Comparison of ENCODE assay signal across 9 mouse cellular contexts in the genomic region with DNA sequence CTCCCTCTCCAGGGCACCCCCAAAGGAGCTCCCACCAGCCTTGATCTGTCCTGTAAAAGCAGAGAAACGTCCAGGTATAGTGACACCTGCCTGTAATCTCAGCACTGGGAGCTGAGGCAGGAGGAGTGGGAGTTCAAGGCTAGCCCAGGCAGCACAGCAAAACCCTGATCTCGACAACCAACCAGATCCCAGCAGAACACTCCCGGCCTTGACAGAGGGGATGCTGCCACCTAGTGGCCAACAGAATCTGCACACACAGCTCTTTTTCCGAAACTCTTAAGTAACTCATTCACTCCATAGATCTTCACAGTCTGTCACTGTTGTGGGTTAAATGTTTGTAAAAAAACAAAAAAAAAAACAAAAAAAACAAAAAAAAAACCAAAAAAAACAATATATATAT. TPM values are rescaled to one million over a fixed set of nuclear protein-coding genes. Genes with fewer than 3 reads are reported as not detected.
DNase-seq lines count a peak whose midpoint lies in the region; ATAC-seq lines count a peak whose summit lies in the region.
"Had no signal": no experiment of that assay in that cellular context is flagged by ENCODE, and none has a peak within 500 bp of the region (broad histone marks: within the 10 kb centered on the region; RNA-seq: fewer than 3 reads in every experiment).

No protein-coding gene starts in this region.

- H3K4me2 ChIP-seq in kidney, embryonic 15.5 days: no peak overlapping the region
- H3K4me2 ChIP-seq in liver, embryonic 11.5 days: no peak overlapping the region
- H3K4me2 ChIP-seq in neural tube, embryonic 12.5 days (replicated peaks): no peak overlapping the region
- H3K4me2 ChIP-seq in stomach, embryonic 16.5 days (ENCODE audit: low read depth, low read length): no peak overlapping the region

- peak; percentile 85 for DNase-seq in B cell, adult 2 months
- peak; percentile 84 for DNase-seq in adrenal gland, postnatal 10 days
- DNase-seq in embryo, embryonic 9.5 days (ENCODE audit: extremely low spot score): peak; percentile 74
- DNase-seq in liver, embryonic 11.5 days (ENCODE audit: low spot score): peak; percentile 61

- WGBS in kidney, embryonic 15.5 days: 10% methylated on average over 4 of the region's 4 CpGs
- 9% methylated on average over 4 of the region's 4 CpGs for WGBS in liver, embryonic 11.5 days
- WGBS in neural tube, embryonic 12.5 days: 12% methylated on average over 4 of the region's 4 CpGs
- WGBS in stomach, embryonic 16.5 days: 4% methylated on average over 4 of the region's 4 CpGs

- H3K36me3 ChIP-seq in kidney, embryonic 15.5 days: no peaks in the 10 kb centered on the region
- no peaks in the 10 kb centered on the region for H3K36me3 ChIP-seq in liver, embryonic 11.5 days (ENCODE audit: control insufficient read depth, insufficient read depth, low read length)
- no peaks in the 10 kb centered on the region for H3K36me3 ChIP-seq in neural tube, embryonic 12.5 days
- no peaks in the 10 kb centered on the region for H3K36me3 ChIP-seq in stomach, embryonic 16.5 days (ENCODE audit: control insufficient read depth, insufficient read depth, low read length)

- peak; percentile 57 for ATAC-seq in granulocyte monocyte progenitor cell, adult 5-6 weeks (replicated peaks; ENCODE audit: poor library complexity, severe bottlenecking)
- ATAC-seq in kidney, embryonic 15.5 days (replicated peaks; ENCODE audit: low FRiP score): 0 out of 2 replicates have a peak, but pooled peaks have one; percentile 27
- 0 out of 2 replicates have a peak, but pooled peaks have one; percentile 41 for ATAC-seq in liver, embryonic 11.5 days (replicated peaks; ENCODE audit: low FRiP score)
- ATAC-seq in neural tube, embryonic 12.5 days (ENCODE audit: low FRiP score, low read depth): peak; percentile 44; the same call in 1 of the 2 replicates
- peak; percentile 33; the same call in 1 of the 2 replicates for ATAC-seq in stomach, embryonic 16.5 days (ENCODE audit: insufficient read depth, low FRiP score)

- no peaks in the 10 kb centered on the region for H3K27me3 ChIP-seq in kidney, embryonic 15.5 days
- no peaks in the 10 kb centered on the region for H3K27me3 ChIP-seq in liver, embryonic 11.5 days (replicated peaks; ENCODE audit: control insufficient read depth, insufficient read depth, low read length)
- no peaks in the 10 kb centered on the region for H3K27me3 ChIP-seq in neural tube, embryonic 12.5 days (replicated peaks)
- no peaks in the 10 kb centered on the region for H3K27me3 ChIP-seq in stomach, embryonic 16.5 days (ENCODE audit: control insufficient read depth, insufficient read depth, low read length)

- H3K4me3 ChIP-seq in kidney, embryonic 15.5 days (replicated peaks): no peak overlapping the region
- H3K4me3 ChIP-seq in liver, embryonic 11.5 days (ENCODE audit: low read depth, low read length): no peak overlapping the region
- H3K4me3 ChIP-seq in neural tube, embryonic 12.5 days: no peak overlapping the region
- no peak overlapping the region for H3K4me3 ChIP-seq in stomach, embryonic 16.5 days (replicated peaks; ENCODE audit: low read length)

- H3K9ac ChIP-seq in kidney, embryonic 15.5 days: no peak overlapping the region
- H3K9ac ChIP-seq in liver, embryonic 11.5 days (ENCODE audit: low read depth, low read length): no peak overlapping the region
- H3K9ac ChIP-seq in neural tube, embryonic 12.5 days: no peak overlapping the region
- no peak overlapping the region for H3K9ac ChIP-seq in stomach, embryonic 16.5 days (ENCODE audit: low read length)

- H3K27ac ChIP-seq in kidney, embryonic 15.5 days: no peak overlapping the region
- no peak overlapping the region for H3K27ac ChIP-seq in liver, embryonic 11.5 days (ENCODE audit: low read depth, low read length)
- H3K27ac ChIP-seq in neural tube, embryonic 12.5 days: no peak overlapping the region
- no peak overlapping the region for H3K27ac ChIP-seq in stomach, embryonic 16.5 days (ENCODE audit: low read length)

- H3K9me3 ChIP-seq in kidney, embryonic 15.5 days (replicated peaks): no peaks in the 10 kb centered on the region
- no peaks in the 10 kb centered on the region for H3K9me3 ChIP-seq in liver, embryonic 11.5 days (ENCODE audit: control insufficient read depth, low read length)
- no peaks in the 10 kb centered on the region for H3K9me3 ChIP-seq in neural tube, embryonic 12.5 days
- no peaks in the 10 kb centered on the region for H3K9me3 ChIP-seq in stomach, embryonic 16.5 days (replicated peaks; ENCODE audit: control insufficient read depth, low read length)

- peaks cover under 1% of the 10 kb centered on the region; the same call in 1 of the 2 replicates for H3K4me1 ChIP-seq in kidney, embryonic 15.5 days
- no peaks in the 10 kb centered on the region for H3K4me1 ChIP-seq in liver, embryonic 11.5 days (replicated peaks; ENCODE audit: control insufficient read depth, insufficient read depth, low read length)
- no peaks in the 10 kb centered on the region for H3K4me1 ChIP-seq in neural tube, embryonic 12.5 days
- no peaks in the 10 kb centered on the region for H3K4me1 ChIP-seq in stomach, embryonic 16.5 days (ENCODE audit: control insufficient read depth, insufficient read depth, low read length)

RNA-seq across cellular contexts. Expression of a gene that starts 12.2 kb away (rescaled TPM):
- total RNA-seq in adrenal gland, postnatal 10 days (2021): 10 to 100 TPM; 14.4 to 17.2 TPM
- 0.21 TPM in 1 of 2 replicates, not detected in the other for total RNA-seq in granulocyte monocyte progenitor cell, adult 5-6 weeks (2014; fragmentation: Nextera tagmentation)
- 0.31 TPM in 1 of 2 replicates, not detected in the other for total RNA-seq in granulocyte monocyte progenitor cell, adult 5-6 weeks (2017)
- 14.9 and 15.3 TPM in 2 replicates for polyA plus RNA-seq in kidney, embryonic 15.5 days (2015; fragmentation: Nextera tagmentation; extraction: Ambion mirVana)
- 4.4 and 5.2 TPM in 2 replicates for polyA plus RNA-seq in liver, embryonic 11.5 days (2014; fragmentation: Nextera tagmentation; extraction: Ambion mirVana)
- 4.2 and 4.5 TPM in 2 replicates for polyA plus RNA-seq in neural tube, embryonic 12.5 days (2016; fragmentation: Nextera tagmentation; extraction: Ambion mirVana)
- polyA plus RNA-seq in stomach, embryonic 16.5 days (2015; fragmentation: Nextera tagmentation; extraction: Ambion mirVana): 3.5 and 4.1 TPM in 2 replicates

RNA-seq across cellular contexts. Expression of a gene that starts 28.3 kb away (rescaled TPM):
- total RNA-seq in adrenal gland, postnatal 10 days (2021): 10 to 100 TPM; 10.7 to 12.7 TPM
- 15.6 and 18.5 TPM in 2 replicates for total RNA-seq in granulocyte monocyte progenitor cell, adult 5-6 weeks (2014; fragmentation: Nextera tagmentation)
- total RNA-seq in granulocyte monocyte progenitor cell, adult 5-6 weeks (2017): 15.8 and 21.6 TPM in 2 replicates
- polyA plus RNA-seq in kidney, embryonic 15.5 days (2015; fragmentation: Nextera tagmentation; extraction: Ambion mirVana): 10.9 and 12.3 TPM in 2 replicates
- polyA plus RNA-seq in liver, embryonic 11.5 days (2014; fragmentation: Nextera tagmentation; extraction: Ambion mirVana): 14.2 and 15.8 TPM in 2 replicates
- 20.3 and 20.5 TPM in 2 replicates for polyA plus RNA-seq in neural tube, embryonic 12.5 days (2016; fragmentation: Nextera tagmentation; extraction: Ambion mirVana)
- polyA plus RNA-seq in stomach, embryonic 16.5 days (2015; fragmentation: Nextera tagmentation; extraction: Ambion mirVana): 2.7 and 3.1 TPM in 2 replicates

RNA-seq across cellular contexts. Expression of a gene that starts 42.4 kb away (rescaled TPM):
- total RNA-seq in adrenal gland, postnatal 10 days (2021): not detected
- not detected in 2 replicates for total RNA-seq in granulocyte monocyte progenitor cell, adult 5-6 weeks (2014; fragmentation: Nextera tagmentation)
- not detected in 2 replicates for total RNA-seq in granulocyte monocyte progenitor cell, adult 5-6 weeks (2017)
- 0.12 and 0.14 TPM in 2 replicates for polyA plus RNA-seq in kidney, embryonic 15.5 days (2015; fragmentation: Nextera tagmentation; extraction: Ambion mirVana)
- 0.05 and 0.06 TPM in 2 replicates for polyA plus RNA-seq in liver, embryonic 11.5 days (2014; fragmentation: Nextera tagmentation; extraction: Ambion mirVana)
- 3.5 and 4.4 TPM in 2 replicates for polyA plus RNA-seq in neural tube, embryonic 12.5 days (2016; fragmentation: Nextera tagmentation; extraction: Ambion mirVana)
- polyA plus RNA-seq in stomach, embryonic 16.5 days (2015; fragmentation: Nextera tagmentation; extraction: Ambion mirVana): not detected in 2 replicates
- polyA plus RNA-seq: stomach, embryonic 14.5 days had no signal
